Mouse (Mus musculus) hindbrain, embryonic 11.5 days (tissue): ENCODE measurements at regions not wholly inside any gene's neighbourhood (a gene's known extent, or its start where the extent isn't known, plus 50 kb on each side); places are given as distances from the start of the nearest gene placed in this dataset.
A peak's percentile ranks its signal among the peaks of the same experiment; 100 is the strongest.

ENCODE experiments used
- ATAC-seq: fragments of 200-750 bp; cut with Nextera tagmentation; 2 replicates; pipeline ENCODE4 v1.8.0; 2017; ENCODE audit warnings: mild to moderate bottlenecking, moderate TSS enrichment, moderate library complexity; ENCODE audit not compliant: low FRiP score
- DNase-seq: peaks from one replicate; pipeline ENCODE4 v3.0.0-alpha.2; 2015; ENCODE audit warnings: low spot score
- H3K27ac ChIP-seq: fragments of 300-500 bp; sonication (generic); 2 replicates; pipeline ENCODE4 v1.5.1; 2014; ENCODE audit warnings: mild to moderate bottlenecking, low read depth, low read length
- H3K27me3 ChIP-seq: fragments of 300-500 bp; sonication (generic); 2 replicates; pipeline ENCODE4 v1.6.1; 2014; ENCODE audit warnings: mild to moderate bottlenecking, low read length, moderate library complexity, mixed read lengths; ENCODE audit not compliant: control insufficient read depth, insufficient read depth
- H3K36me3 ChIP-seq: fragments of 300-500 bp; sonication (generic); 2 replicates; pipeline ENCODE4 v1.6.1; 2014; ENCODE audit warnings: mild to moderate bottlenecking, low read length, moderate library complexity, mixed read lengths; ENCODE audit not compliant: control insufficient read depth, insufficient read depth
- H3K4me1 ChIP-seq: fragments of 300-500 bp; sonication (generic); replicated peaks from 2 replicates; pipeline ENCODE4 v1.6.1; 2014; ENCODE audit warnings: low read length, mixed read lengths; ENCODE audit not compliant: control insufficient read depth, insufficient read depth
- H3K4me2 ChIP-seq: fragments of 300-500 bp; sonication (generic); replicated peaks from 2 replicates; pipeline ENCODE4 v1.6.1; 2014; ENCODE audit warnings: mild to moderate bottlenecking, low read depth, low read length
- H3K4me3 ChIP-seq: fragments of 300-500 bp; sonication (generic); 2 replicates; pipeline ENCODE4 v1.5.1; 2014; ENCODE audit warnings: low read depth, low read length
- H3K9ac ChIP-seq: fragments of 300-500 bp; sonication (generic); 2 replicates; pipeline ENCODE4 v1.6.1; 2014; ENCODE audit warnings: low read depth, low read length
- H3K9me3 ChIP-seq: fragments of 300-500 bp; sonication (generic); 2 replicates; pipeline ENCODE4 v1.6.1; 2016; ENCODE audit warnings: low read length; ENCODE audit not compliant: control insufficient read depth
- WGBS: fragments of 180-500 bp; shearing (Covaris S2); extraction: QIAGEN DNeasy Blood & Tissue Kit; methylation state at CpG from one replicate; pipeline ENCODE4 v1.1.7; 2014; 5-methylcytosine and 5-hydroxymethylcytosine counted together

GRCm38 (mm10) chr3:53353282-53353681 lies 109.8 kb downstream of the Nhlrc3 start:
- Histone ChIP-seq H3K4me3 (no peak overlapping the region), H3K27ac (no peak overlapping the region), H3K36me3 (no peaks in the 10 kb centered on the region), H3K27me3 (no peaks in the 10 kb centered on the region), H3K9me3 (no peaks in the 10 kb centered on the region), H3K4me2 (no peak overlapping the region), H3K9ac (no peak overlapping the region), H3K4me1 (no peaks in the 10 kb centered on the region)
- 74% methylated on average over 7 of the region's 7 CpGs for WGBS
- DNase-seq (no peak), ATAC-seq (no peak)

DNA sequence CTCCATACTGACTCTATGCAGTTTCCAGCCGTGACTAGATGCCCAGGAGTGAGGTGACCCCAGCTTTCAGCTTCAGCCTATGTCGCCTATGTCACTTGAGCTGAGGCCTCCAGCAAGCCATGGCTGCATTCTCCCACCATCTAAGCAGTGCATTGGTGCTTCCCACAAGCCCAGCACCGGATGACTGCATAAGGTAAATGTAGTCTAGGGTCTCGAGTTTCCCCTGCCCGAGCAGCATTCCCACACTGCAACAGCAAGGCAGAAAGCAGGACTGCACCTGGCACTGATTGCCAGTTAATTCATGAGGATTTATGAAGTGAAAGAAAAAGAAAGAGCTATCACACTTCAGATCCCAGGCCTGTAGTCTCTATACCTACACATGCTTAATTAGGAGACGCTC lies 119.5 kb downstream of the Nhlrc3 start:
- H3K36me3 ChIP-seq = no peaks in the 10 kb centered on the region
- DNase-seq (no peak), ATAC-seq (no peak)
- no peak overlapping the region for H3K9ac ChIP-seq
- H3K4me2 ChIP-seq = no peak overlapping the region
- H3K27me3 ChIP-seq = no peaks in the 10 kb centered on the region
- WGBS = 79% methylated on average over 6 of the region's 6 CpGs
- no peaks in the 10 kb centered on the region for H3K4me1 ChIP-seq
- H3K4me3 ChIP-seq = no peak overlapping the region
- H3K27ac ChIP-seq = no peak overlapping the region
- H3K9me3 ChIP-seq = no peaks in the 10 kb centered on the region

DNA sequence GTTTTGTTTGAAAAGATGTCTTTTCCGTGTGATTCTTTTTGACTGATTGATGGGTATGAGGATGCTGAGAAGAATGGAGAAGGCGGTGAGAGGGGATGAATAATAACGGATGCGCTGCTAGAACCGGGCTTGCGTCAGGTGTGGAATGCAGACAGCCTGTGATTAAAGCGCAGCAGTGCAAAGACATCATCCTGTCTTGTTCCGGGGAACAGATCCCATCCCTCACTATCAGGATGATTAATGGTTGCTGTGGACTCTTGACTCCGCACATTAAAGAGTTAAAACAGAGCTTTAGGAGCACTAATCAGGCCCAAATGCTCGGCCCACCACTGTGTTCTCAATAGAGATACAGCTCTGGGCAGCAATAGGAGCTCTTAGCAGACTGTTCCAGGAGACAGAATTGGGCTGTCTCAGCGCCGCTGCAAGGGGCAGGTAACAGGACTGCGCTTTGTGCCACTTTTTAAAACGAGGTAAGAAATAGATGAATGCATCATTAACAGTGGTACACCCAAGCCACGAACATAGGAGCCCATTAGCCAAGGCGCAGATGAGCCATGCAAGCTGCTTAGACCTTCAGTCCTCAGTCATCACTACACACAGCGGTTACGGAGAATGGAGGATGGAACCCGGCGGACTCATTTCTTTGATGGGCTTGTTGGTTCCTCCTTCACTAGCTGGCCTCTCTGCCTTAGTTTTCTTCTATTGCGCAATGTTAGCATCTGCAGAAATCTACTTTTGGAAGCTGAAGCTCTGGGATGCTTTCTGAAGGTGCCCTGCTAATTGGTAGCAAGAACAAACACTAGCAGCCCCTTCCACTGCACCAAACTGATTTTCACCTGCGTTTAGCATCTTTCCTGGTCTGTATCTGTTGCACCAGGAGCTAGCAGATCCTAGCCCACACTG lies 121.6 kb downstream of the Nhlrc3 start:
- no peak for ATAC-seq

DNA sequence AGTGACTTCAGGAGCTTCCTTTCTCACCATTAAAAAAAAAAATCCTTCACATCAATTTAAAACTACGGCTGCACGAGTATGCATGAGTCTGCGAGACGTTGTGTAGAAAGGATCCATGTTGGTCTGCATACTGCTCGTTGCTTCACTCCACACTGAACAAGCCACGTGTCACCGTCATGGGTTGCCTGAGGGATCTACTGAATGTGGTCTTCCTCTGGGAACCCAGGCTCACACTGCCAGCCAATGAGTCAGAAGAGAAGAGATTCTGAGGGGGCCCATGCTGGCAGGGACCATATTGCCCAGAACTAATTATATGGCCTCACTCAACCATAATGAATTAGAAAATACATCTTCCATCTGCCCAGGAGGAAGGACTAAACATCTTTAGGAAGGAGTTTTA lies 124.6 kb downstream of the Nhlrc3 start:
- no peaks in the 10 kb centered on the region for H3K27me3 ChIP-seq

More for the DNA sequence above, 121.6 kb downstream of the Nhlrc3 start:
- no peaks in the 10 kb centered on the region for H3K4me1 ChIP-seq
- 64% methylated on average over 22 of the region's 22 CpGs for WGBS
- H3K36me3 ChIP-seq = no peaks in the 10 kb centered on the region
- H3K9ac ChIP-seq = no peak overlapping the region
- DNase-seq = no peak
- H3K27ac ChIP-seq = no peak overlapping the region
- no peak overlapping the region for H3K4me3 ChIP-seq
- no peaks in the 10 kb centered on the region for H3K27me3 ChIP-seq
- H3K4me2 ChIP-seq = no peak overlapping the region
- H3K9me3 ChIP-seq = no peaks in the 10 kb centered on the region

GRCm38 (mm10) chr3:53334051-53334450 lies 129.1 kb downstream of the Nhlrc3 start:
- no peak overlapping the region for H3K4me2 ChIP-seq
- WGBS = 61% methylated on average over 11 of the region's 11 CpGs
- H3K36me3 ChIP-seq = no peaks in the 10 kb centered on the region
- H3K4me3 ChIP-seq = no peak overlapping the region
- H3K27ac ChIP-seq = no peak overlapping the region
- no peaks in the 10 kb centered on the region for H3K27me3 ChIP-seq
- DNase-seq = no peak
- no peak overlapping the region for H3K9ac ChIP-seq
- ATAC-seq = no peak
- no peaks in the 10 kb centered on the region for H3K9me3 ChIP-seq
- no peaks in the 10 kb centered on the region for H3K4me1 ChIP-seq

More for the DNA sequence above, 124.6 kb downstream of the Nhlrc3 start:
- Histone ChIP-seq H3K4me1 (no peaks in the 10 kb centered on the region), H3K27ac (no peak overlapping the region), H3K4me2 (no peak overlapping the region), H3K36me3 (no peaks in the 10 kb centered on the region), H3K9ac (no peak overlapping the region), H3K9me3 (no peaks in the 10 kb centered on the region), H3K4me3 (no peak overlapping the region)
- WGBS = 92% methylated on average over 7 of the region's 7 CpGs
- ATAC-seq = no peak
- DNase-seq = no peak

DNA sequence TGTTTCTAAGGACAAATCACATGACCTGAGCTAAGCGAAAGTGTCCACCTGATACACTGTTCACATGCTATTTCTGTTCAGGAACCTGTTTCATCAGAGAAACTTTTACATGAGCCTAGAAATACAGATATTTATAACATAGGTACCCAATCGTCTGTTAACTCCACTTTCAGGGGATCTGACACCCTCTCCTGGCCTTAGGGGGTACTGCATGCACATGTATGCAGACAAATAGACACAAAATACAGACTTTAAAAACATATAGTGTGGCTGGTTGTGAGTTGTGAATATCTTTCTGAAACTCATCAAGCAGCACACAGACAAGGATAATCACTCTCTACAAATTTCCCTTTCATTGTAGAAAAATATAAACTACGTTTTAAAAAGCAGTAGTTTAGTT lies 133.6 kb downstream of the Nhlrc3 start:
- no peaks in the 10 kb centered on the region for H3K27me3 ChIP-seq
- 62% methylated on average over 3 of the region's 3 CpGs for WGBS
- ATAC-seq = no peak
- DNase-seq = peak; percentile 41
- peaks cover 3% of the 10 kb centered on the region for H3K4me1 ChIP-seq
- no peak overlapping the region for H3K4me2 ChIP-seq
- H3K36me3 ChIP-seq = no peaks in the 10 kb centered on the region
- H3K9ac ChIP-seq = no peak overlapping the region
- H3K4me3 ChIP-seq = no peak overlapping the region
- no peaks in the 10 kb centered on the region for H3K9me3 ChIP-seq
- H3K27ac ChIP-seq = no peak overlapping the region

- WGBS = 24% methylated on average over 5 of the region's 5 CpGs
- no peak overlapping the region for H3K27ac ChIP-seq
Observed at GRCm38 (mm10) chr3:53327424-53327823, 135.7 kb downstream of the Nhlrc3 start.

GRCm38 (mm10) chr3:53326967-53327366 lies 136.2 kb downstream of the Nhlrc3 start:
- DNase-seq (no peak), ATAC-seq (no peak)
- no peaks in the 10 kb centered on the region for H3K9me3 ChIP-seq
- no peak overlapping the region for H3K9ac ChIP-seq
- no peak overlapping the region for H3K4me3 ChIP-seq
- H3K4me1 ChIP-seq = peaks cover 3% of the 10 kb centered on the region
- H3K27ac ChIP-seq = no peak overlapping the region
- WGBS = 62% methylated on average over 7 of the region's 7 CpGs
- H3K27me3 ChIP-seq = no peaks in the 10 kb centered on the region
- H3K36me3 ChIP-seq = no peaks in the 10 kb centered on the region
- H3K4me2 ChIP-seq = no peak overlapping the region

More at GRCm38 (mm10) chr3:53327424-53327823, 135.7 kb downstream of the Nhlrc3 start:
- Histone ChIP-seq H3K9me3 (no peaks in the 10 kb centered on the region), H3K4me3 (no peak overlapping the region), H3K4me1 (peaks cover 3% of the 10 kb centered on the region), H3K9ac (no peak overlapping the region), H3K27me3 (no peaks in the 10 kb centered on the region), H3K36me3 (no peaks in the 10 kb centered on the region), H3K4me2 (no peak overlapping the region)
- DNase-seq = no peak
- no peak for ATAC-seq

DNA sequence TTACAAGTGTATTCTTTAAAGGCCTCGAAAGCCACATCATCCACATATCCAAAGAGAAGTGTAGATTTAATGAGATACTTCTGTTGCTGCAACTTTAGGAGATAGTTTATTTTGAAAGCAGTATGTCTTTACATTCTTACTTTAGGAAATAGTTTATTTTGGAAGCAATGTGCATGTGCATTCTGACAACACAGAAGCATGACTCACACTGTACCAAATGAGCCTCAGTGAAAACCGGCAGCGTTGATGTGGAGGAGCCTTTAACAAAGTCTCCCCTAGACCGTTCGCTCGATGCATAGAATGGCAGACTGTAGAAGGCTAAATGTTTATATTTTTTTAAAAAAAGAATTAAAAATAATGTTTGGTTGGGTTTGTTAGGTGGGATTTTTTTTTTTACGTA lies 138.1 kb downstream of the Nhlrc3 start:
- no peaks in the 10 kb centered on the region for H3K9me3 ChIP-seq
- H3K9ac ChIP-seq = no peak overlapping the region
- 95% methylated on average over 7 of the region's 7 CpGs for WGBS
- H3K36me3 ChIP-seq = no peaks in the 10 kb centered on the region
- DNase-seq = no peak
- no peak overlapping the region for H3K4me2 ChIP-seq
- peaks cover 3% of the 10 kb centered on the region for H3K4me1 ChIP-seq
- ATAC-seq = no peak
- no peak overlapping the region for H3K4me3 ChIP-seq
- H3K27ac ChIP-seq = no peak overlapping the region
- H3K27me3 ChIP-seq = no peaks in the 10 kb centered on the region
